Mouse (Mus musculus): ENCODE results near the gene Yipf6.
"Not testable (repeated sequence)": the region's sequence is repeated elsewhere in the genome, so short reads cannot be mapped to it uniquely, and the experiment has no call there.

The Yipf6 gene

DNA sequence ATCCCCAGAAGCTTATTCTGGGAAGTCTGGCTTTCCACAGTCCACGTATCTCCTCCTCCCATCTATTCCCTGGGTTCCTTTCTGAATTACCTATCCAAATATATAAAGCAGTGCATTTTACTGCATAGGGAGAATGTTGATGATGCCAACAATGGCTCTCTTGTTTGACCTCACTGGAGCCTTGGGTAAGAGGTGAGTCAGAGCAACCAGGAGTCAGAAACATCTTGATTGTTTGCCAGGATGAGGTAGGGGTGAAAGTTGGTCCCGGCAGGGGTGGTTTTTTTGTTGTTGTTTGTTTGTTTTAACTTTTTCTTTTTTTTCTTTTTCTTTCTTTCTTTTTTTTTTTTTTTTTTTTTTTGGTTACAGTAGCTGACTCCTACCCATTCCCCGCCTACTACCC lies at the start of gene Yipf6:
Yipf6 (plus strand) TSS at position 216 of the 400 bp plus-strand sequence.
- DNase-seq, result no peak

DNA sequence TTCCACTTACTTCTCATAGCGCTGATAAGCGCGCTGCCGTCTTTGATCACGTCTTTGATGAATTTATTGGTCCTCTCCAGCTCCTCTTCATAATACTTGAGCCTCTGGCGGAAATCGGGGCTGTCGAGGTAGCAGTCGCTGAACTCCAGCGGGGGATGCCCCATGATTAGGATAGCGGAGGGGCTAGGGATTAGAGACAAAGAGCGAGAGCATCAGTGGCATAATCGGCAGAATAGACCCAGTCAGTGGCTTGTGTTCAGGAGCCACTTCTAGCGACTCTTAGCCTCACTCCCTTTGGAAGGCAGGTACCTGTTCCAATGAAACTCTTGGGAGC lies 46.1 kb upstream of the Yipf6 start:
- no peak for DNase-seq

DNA sequence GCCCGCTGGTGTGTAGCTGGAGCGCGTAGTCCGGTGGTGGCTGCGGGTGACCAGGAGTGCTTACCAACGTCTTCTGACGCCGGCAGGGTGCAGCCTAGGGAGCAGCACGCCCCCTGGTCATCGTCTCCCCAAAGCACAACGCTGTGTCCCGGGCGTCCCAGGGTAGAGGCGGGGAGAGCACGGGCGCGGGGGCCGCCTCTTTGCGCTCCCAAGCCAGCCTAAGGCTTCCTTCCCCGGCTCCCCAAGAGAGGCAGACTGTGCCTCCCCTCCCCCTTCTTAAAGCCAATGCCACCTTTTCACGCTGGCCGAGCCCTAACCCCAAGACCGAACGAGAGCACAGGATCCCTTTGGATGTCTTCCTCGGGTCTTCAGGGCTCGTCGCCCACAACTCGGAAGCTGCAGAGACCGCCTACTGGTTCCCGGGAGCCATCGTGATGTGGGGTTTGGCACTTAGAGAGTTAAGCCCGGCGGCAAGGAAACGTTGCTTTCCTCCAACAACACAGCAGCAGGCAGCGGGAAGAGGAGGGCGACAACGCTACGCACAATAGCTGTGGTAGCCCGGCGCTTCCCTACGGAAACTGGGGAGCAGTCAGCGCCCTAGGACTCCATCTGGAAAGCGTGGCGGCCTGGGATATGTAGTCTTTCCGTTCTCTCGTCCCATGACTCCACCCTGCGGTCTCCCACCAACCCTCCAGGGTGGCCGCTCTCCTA lies 45.6 kb upstream of the Yipf6 start, which contains the start of gene Ophn1:
Ophn1 (minus strand) TSS at position 620 of the 711 bp plus-strand sequence.
- peak; percentile 62 for DNase-seq

DNA sequence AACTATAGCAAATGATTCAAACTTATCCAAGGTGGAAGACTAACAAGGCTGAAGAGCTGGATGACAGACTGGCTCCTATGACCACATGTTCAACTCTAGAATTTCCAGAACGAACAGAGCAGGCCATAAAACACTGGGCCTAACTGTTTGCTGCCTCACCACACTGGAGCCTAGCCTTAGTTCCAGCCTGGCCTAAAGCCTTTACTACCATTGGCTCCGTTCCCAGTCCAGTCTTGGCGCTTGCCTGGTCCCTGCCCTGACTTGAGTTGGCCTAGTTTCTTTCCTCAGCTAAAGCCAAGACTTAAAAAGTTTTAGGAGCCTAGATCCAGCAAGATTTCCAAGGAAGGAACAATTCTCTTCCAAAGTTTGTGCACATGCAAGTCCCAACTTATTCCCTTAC lies 37.8 kb upstream of the Yipf6 start:
- peak; percentile 16 for DNase-seq

DNA sequence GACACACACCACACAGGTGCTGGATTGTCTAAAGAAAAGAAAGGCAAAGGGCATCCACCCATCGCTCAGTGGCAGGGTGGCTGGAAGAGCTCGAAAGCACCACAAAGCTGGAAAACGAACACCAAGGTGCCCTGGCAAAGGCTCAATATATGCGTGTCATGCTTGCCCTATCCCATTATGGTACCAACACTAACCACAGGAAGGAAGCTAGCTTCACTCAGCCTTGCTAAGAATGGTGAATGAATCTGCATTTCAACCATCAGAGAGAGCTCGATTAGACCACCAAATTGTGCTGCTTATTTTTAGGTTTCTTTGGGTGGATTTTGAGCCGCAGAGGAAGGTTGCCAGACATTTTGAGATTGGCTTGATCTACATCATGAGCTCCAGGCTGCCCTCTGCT lies 31.9 kb upstream of the Yipf6 start:
- DNase-seq, result no peak

DNA sequence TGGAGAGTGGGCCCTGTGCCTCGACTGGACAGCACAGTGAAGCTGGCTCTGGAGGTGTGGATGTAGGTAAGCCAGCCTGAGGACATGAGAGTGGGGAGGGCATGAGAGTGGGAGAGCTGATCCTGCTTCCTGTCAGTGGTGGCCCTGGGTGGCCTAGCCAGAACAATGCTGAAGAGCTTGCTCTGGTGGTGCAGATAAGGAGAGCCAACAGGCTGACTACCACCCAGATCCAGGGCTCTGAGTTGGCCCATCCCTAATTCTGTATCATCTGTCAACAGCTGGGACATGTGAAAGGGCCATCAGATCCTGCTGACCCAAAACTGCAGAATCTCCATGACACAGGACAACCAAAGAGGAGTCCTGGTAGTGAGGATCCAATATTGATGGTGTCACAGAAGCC lies 27.2 kb upstream of the Yipf6 start:
- DNase-seq, result no peak

DNA sequence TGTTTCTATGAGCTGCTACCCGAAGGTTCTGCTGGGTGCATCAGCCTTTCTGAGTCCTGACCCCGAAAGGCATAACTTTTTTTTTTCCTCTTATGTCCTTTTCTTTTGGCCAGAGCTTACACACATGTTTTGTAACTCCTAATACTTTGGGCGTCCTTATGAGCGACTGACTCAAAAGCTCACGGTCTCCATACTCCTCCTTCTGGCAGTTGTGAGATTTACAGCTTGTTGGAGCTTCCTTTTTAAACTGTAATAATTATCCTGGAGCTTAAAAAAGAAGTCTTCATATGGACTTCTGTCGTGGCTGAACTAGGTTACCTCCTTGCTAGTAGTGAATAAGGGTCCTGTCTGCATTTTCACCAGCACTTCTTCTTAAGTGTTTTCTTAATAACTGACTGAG lies 16.7 kb upstream of the Yipf6 start:
- peak; percentile 13 for DNase-seq

DNA sequence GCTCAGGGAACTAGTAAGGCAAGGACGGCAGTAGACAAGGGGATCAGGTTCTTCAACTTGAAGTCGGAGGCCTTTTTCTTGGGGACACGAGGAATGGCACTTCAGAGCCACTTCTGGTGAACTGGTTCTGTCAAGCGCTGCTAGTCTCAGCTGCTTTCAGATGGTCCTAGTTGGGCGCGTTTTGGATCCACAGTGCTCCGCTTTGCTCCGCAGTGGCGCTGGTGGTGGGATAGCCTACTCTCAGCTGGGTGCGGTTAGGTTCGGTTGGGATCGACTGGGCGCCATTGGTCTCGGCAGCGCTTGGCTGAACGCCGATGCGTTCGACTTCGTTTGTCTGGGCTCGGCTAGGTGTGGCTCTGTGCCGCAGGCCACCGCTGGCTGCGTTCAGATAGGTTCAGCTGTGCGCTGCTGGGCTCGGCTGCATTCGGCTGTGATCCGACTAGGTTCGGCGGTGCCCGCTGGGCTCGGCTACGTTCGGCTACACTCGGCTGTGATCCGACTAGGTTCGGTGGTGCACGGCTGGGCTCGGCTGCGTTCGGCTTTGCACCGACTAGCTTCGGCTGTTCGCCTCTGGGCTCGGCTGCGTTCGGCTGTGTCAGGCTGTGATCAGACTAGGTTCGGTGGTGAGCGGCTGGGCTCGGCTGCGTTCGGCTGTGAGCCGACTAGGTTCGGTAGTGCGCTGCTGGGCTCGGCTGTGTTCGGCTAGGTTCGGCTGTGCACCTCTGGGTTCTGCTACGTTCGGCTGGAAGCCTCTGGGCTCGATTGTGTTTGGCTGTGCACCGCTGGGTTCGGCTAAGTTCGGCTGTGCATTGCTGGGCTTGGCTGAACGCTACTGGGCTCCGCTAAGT lies 815 bp downstream of the Yipf6 start:
- DNase-seq, result peak; percentile 95

DNA sequence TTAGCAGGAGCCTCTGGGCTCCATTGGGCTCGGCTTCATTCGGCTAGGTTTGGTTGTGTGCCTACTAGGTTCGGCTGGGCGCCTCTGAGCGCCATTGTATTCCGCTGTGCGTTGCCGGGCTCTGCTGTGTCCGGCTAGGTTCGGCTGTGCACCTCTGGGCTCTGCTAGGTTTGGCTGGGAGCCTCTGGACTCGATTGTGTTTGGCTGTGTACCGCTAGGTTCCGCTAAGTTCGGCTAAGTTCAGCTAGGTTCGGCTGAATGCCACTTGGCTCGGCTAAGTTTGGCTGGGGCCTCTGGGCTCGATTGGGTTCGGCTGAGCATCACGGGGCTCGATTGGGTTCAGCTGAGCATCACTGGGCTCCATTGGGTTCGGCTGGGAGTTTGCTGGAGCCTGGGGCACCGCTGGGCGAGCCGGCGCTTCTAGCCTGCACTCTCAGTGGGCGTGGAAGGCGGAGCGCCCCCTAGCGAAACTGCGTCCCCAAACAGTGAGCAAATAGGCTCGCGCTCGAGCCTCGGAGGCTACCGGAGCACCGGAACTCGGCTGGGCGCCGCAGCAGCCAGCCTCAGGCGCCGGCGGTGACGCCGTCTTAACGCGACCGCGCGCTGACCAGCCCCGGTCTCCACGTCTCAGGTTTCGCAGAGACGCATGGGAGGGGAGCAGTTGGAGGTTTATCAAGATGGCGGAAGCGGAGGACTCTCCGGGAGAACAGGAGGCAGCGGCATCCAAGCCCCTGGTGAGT lies 1.6 kb downstream of the Yipf6 start:
- DNase-seq, result peak; percentile 91

DNA sequence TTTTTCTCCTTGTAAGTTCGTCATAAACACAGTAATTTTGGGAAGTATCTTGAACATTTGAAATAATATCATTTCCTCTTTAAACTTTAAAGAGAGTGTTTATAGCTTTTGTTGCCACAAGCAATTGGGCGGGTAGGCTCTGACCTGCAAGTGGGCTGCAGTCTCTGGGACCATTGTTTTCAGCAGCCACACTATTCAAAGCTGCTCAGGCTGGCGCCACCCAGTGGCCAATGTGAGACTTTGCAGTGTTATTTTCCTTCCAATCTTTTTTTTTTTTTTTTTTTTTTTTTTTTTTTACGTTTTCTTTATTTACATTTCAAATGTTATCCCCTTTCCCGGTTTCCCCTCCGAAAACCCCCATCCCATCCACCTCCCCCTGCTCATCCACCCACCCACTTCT lies 17.8 kb downstream of the Yipf6 start:
- peak; percentile 5 for DNase-seq

DNA sequence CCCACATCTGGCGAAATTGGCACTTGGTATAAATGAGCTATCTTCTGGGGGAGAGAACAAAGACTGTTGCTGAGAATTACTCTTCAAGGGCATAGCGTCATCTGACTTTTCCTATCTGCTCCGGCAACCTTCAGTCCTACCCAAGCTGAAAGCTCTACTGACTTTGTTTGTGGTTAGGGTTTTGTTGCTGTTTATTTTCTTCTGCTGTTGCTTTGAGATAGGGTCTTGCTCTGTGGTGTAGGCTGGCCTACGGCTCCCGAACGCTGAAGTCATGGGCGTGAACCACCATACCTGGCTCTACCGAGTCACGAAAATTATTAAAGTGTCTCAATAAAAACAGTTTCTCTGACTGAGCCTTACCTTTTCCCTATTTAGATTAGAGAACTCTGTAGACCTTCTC lies 22.2 kb downstream of the Yipf6 start:
- no peak for DNase-seq

DNA sequence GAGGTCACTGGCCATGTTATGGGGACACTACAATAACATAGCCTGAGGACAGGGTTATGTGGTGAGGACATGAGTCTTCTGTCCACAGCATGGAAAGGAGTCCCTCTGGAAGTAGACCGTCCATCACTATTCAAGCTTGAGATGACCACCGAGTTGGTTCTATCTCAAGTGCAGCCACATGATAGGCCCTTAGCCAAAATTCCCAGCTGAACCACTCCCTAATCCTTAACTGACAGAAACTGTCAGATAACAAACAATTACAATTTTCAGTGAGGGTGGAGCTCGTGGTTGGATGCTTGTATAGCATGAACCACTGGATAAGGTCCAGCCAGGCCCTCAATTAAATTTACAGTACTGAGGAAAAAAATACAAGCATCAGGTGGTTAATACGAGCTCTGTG lies 22.9 kb downstream of the Yipf6 start:
- no peak for DNase-seq

DNA sequence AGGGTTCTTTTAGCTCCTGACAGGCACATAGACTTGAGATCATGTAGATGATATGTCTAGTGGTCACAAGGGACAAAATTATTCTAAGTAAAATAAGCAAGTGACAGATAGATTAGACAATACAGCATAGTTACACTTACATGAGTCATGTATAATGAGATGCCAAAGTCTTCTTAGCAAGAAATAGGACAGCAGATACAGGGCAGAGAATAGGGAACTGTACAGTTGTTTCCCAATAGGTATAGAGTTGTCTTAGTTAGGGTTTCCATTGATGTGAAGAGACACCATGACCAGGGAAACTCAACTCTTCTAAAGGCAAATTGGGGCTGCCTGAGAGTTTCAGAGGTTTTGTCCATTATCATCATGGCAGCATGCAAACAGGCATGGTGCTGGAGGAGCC lies 27.6 kb downstream of the Yipf6 start:
- DNase-seq, result no peak

DNA sequence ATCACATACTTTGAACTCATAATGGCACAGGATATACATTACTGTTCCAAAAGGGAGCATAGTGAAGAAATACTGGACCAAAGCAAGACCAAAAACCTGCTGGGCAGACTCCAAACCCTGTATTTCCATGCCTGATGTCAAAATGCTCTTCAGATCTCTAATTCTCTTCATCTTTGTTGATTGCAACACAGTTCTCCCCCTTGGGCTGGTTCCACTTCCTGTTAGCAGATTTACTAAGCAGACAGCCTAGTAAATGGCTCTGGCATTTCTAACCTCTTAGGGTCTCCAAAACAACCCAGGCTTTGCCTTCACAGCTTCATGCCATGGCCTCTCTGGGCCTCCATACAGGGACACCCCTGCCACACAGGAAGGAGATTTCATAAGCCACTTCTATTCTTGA lies 28.4 kb downstream of the Yipf6 start:
- no peak for DNase-seq

DNA sequence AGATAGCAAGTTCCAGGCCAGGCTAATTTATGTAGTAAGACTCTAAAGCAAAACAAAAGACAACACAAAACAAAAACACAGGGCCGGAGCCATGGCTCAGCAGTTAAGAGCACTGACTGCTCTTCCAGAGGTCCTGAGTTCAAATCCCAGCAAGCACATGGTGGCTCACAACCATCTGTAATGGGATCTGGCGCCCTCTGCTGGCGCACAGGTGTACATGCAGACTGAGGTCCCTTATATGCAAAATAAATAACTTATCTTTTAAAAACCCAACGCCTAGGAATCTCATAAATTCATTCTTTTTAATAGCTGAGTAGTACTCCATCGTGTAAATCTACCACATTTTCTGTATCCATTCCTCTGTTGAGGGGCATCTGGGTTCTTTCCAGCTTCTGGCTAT lies 50.5 kb downstream of the Yipf6 start:
- DNase-seq, result not testable (repeated sequence)

DNA sequence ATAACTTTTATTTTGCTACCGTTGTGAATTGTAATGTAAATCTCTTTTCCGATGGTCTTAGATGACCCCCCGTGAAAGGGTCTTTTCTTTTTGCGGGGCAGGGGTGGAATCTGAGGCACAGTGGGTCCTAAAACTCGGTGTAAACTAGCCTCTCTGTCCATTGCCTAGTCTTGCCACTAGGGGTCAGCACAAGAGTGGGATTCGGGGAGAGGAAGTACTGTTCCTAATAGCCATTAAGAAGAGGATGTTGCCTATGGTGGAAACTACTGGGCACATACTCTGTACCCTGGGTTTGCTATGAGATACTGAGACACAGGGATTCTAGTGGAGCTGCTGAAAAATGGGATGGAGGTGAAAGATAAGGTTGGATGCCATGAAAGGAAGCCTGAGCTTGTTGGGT lies 53.5 kb downstream of the Yipf6 start:
- DNase-seq, result no peak
